Mouse (Mus musculus) heart, adult 2 months (tissue): ENCODE results near the gene Twist2.

ENCODE experiments used
- CTCF ChIP-seq: fragments of 200-600 bp; IDR thresholded peaks from 2 replicates; pipeline ENCODE4 v1.8.1; 2022; ENCODE audit warnings: antibody characterized with exemption, mild to moderate bottlenecking, moderate library complexity
- EP300 ChIP-seq: fragments of 200-500 bp; IDR thresholded peaks from 2 replicates; pipeline ENCODE4 v1.6.1; 2011; ENCODE audit warnings: low read depth, low read length, control low read depth; ENCODE audit not compliant: insufficient read depth
- POLR2A ChIP-seq: fragments of 200-500 bp; IDR thresholded peaks from 2 replicates; pipeline ENCODE4 v1.6.1; 2011; ENCODE audit warnings: mild to moderate bottlenecking, low read depth, low read length, control low read depth; ENCODE audit not compliant: insufficient read depth

DNA sequence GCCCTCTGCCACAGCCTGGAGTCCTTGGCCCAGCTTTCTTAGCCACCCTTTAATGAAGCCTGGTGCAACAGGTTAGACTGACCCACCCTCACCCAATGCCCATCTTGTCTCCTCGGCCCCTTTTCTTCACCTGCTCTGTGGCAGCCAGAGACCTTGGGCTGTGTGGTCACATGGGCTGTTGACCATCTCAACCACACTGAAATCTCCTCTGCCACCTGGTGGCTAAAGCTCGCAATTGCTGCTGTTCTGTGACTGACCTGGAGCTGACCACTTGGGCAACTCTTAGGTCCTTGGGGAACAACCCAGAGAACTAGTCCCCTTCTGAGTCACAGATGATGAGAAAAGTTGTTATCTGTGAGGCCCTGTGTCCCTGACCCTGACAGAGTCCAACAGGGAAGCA, 73.4 kb downstream of the Twist2 start:
- TF ChIP-seq CTCF, result peak; percentile 90
- no peak for TF ChIP-seq POLR2A
- peak; percentile 65; the same call in 1 of the 2 replicates for TF ChIP-seq EP300
